Mouse (Mus musculus) Patski (cell line): ENCODE results near the gene Snx17. TPM values are rescaled to one million over a fixed set of nuclear protein-coding genes. Genes with fewer than 3 reads are reported as not detected.

Experiments
- ATAC-seq: fragments of 100-300 bp; one replicate; pipeline ENCODE4 v1.8.0; 2021
- CTCF ChIA-PET: fragments of 350-600 bp; sonication (Branson Sonifier 250); formaldehyde crosslinking; loops from one replicate; lab custom pipeline; 2022; ENCODE audit warnings: inconsistent platforms; lab: Charles Lee
- POLR2A ChIA-PET: fragments of 350-600 bp; sonication (Branson Sonifier 250); formaldehyde crosslinking; loops from one replicate; lab custom pipeline; 2022; ENCODE audit warnings: antibody characterized with exemption, inconsistent platforms; lab: Charles Lee
- DNase-seq: peaks from one replicate; pipeline ENCODE4 v3.0.0-alpha.2; 2011; ENCODE audit warnings: low read depth, low spot score
- H3K27me3 ChIP-seq: fragments of 371-371 bp; one replicate; pipeline ENCODE4 v1.5.1; 2021
- CTCF ChIP-seq: fragments of 100-300 bp; IDR thresholded peaks from one replicate; pipeline ENCODE4 v1.5.1; 2021
- in situ Hi-C: fragments of 300-500 bp; cut with MboI; formaldehyde crosslinking; loops from 3 replicates; pipeline ENCODE4 v1.11.1; 2018; ENCODE audit warnings: low pct_unique_long_range_greater_than_20kb, mixed read lengths
- polyA plus RNA-seq: library from polyadenylated mRNA; unstranded; gene quantifications from one replicate; pipeline ENCODE4 v1.2.3, GENCODE M21; 2021

Snx17 gene
- polyA plus RNA-seq, 1 experiment from 2014 or later = 163 TPM

DNA sequence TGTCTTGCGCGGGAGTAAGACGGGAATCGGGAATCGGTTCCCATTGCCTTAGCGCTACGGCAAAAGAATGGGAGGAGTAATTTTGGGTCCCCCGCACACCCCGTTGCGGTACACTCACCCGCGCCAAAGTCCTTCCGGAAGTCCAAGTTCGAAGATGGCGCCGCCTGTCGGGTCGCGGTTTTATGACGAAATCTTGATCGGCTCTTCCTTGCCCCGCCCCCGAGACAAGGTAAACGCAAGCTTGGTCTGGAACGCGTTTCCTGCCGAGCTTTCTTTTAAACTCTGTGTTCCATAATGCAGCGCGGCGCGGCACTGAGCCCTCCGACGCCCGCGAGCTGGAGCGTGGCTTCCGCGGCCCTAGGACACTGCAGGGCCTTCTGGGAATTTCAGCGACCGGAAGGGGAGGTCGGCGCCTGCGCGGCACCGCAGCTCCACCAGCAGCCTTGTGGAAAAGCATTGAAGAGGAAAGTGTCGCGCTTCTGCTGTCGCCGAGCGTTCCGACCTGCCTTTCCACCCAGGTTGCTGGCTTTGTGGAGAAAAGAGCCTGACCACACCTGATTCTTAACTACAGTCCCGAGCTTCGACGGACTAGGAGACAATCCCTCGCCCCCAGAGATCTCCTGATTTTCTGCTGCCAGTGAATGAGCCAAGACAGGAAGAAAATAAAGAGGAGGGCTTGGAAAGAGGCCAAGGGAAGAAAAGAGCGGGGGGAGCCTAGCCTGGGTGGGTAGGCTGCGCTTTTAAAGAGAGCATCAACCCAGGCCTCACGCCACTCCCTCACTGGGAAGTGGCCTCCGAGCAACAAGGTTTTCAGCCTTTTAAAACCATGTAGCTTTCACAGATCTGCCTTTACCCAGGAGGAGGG lies 13.0 kb upstream of the Snx17 start, which contains the start of the genes Gm29609 and Gtf3c2:
Gene Gm29609 (minus strand): TSS at position 146 of the 865 bp plus-strand sequence.
Gene Gtf3c2 (minus strand): TSS at position 379 of the 865 bp plus-strand sequence.
- no peaks in the 10 kb centered on the region for H3K27me3 ChIP-seq
- DNase-seq (peak; percentile 92), ATAC-seq (peak; percentile 89)
- no peak for TF ChIP-seq CTCF
- in situ Hi-C loops = no loop called here
- ChIA-PET POLR2A (interaction anchor here (1.3 to 3.5 kb wide), 6 partner anchors 11 to 35 kb away, joined by 3 to 24 read pairs (median 10); partner anchors contain the start of genes Eif2b4, Mpv17, Snx17 and Zfp513), CTCF (interaction anchor here (1.0 to 2.4 kb wide), 4 partner anchors 10 to 28 kb away, joined by 3 to 11 read pairs (median 6); no protein-coding TSS in a partner anchor)

DNA sequence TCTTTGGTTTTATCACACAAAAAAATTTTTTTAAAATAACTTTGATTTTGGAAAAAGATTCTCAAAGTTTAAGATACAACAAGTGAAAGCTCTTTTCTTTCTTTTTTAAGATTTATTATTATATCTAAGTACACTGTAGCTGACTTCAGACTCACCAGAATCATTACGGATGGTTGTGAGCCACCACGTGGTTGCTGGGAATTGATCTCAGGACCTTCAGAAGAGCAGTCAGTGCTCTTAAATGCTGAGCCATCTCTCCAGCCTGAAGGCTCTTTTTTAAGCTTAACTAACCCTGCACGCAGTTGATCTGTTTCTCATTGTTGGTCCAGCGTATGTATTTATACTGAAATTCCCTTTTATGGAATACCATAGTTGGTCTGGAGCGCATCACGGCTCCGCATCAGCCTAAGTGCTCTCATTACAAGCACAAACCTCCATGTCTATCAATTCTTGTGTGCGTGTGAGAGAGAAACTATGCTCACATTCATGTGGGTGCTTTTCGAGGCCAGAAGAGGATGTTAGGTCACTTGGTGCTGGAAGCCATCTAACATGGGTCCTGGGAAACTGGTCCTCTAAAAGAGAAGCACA lies 11.8 kb upstream of the Snx17 start:
- ChIA-PET POLR2A (interaction anchor here (0.9 to 3.5 kb wide), 6 partner anchors 10 to 33 kb away, joined by 3 to 24 read pairs (median 10); partner anchors contain the start of genes Eif2b4, Snx17 and Zfp513), CTCF (interaction anchor here (0.6 to 2.4 kb wide), 6 partner anchors 9 to 147 kb away, joined by 3 to 11 read pairs (median 4); no protein-coding TSS in a partner anchor)
- DNase-seq (no peak), ATAC-seq (no peak)
- no peaks in the 10 kb centered on the region for H3K27me3 ChIP-seq
- in situ Hi-C loops = no loop called here
- no peak for TF ChIP-seq CTCF

DNA sequence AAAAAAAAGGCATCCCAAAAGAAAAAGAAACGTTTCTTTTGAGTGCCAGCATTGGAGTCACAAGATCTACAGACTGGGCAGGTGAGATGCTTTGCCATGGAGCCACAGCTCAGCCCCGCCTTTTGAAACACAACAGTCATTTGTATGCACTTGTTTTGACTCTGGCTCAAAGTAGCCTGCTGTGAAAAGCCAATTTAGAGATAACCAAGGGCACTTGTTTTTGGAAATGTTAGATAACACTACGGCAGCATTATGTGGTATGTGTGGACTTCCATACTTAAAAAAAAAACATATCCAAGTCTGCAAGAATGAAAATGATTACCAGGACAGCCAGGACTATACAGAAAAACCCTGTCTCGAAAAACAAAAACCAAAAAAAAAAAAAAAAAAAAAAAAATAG lies 9.3 kb upstream of the Snx17 start:
- POLR2A ChIA-PET = no interaction called here
- in situ Hi-C loops = no loop called here
- no peaks in the 10 kb centered on the region for H3K27me3 ChIP-seq
- ATAC-seq (no peak), DNase-seq (no peak)
- CTCF ChIA-PET = no interaction called here
- TF ChIP-seq CTCF = no peak

- in situ Hi-C loops = no loop called here
- ATAC-seq (no peak), DNase-seq (no peak)
- no peak for TF ChIP-seq CTCF
- CTCF ChIA-PET = interaction anchor here (1.3 kb wide), 1 partner anchor 25 kb away, joined by 4 read pairs; no protein-coding TSS in a partner anchor
- no peaks in the 10 kb centered on the region for H3K27me3 ChIP-seq
- POLR2A ChIA-PET = no interaction called here
These were observed 4.7 kb upstream of the Snx17 start for GRCm38 (mm10) chr5:31188223-31188840.

DNA sequence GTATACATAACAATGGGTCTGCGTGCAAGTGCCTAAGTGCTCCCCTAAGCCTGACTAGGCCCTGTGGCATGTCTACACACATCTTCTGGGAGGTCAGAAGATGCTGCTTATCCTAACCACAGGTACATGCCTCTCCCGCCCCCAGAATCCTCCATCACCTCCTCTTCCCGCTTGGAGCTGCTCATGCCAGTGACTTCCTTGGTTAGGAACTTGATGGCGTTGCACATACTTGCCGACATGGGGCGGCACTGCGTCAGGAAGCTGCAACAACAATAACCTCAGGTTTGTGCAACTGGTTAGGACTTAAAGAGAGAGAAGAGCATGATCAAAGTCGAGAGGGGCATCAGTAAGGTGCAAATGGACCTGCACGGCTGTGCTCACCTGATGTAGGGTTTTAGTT lies 2.8 kb upstream of the Snx17 start:
- no peaks in the 10 kb centered on the region for H3K27me3 ChIP-seq
- ChIA-PET POLR2A (interaction anchor here (3.8 kb wide), 1 partner anchor 10 kb away, joined by 24 read pairs; the partner anchor contains the start of genes Gm29609 and Gtf3c2), CTCF (interaction anchor here (1.5 kb wide), 1 partner anchor 10 kb away, joined by 8 read pairs; the partner anchor contains the start of genes Gm29609 and Gtf3c2)
- ATAC-seq = no peak
- no peak for TF ChIP-seq CTCF
- DNase-seq = no peak
- in situ Hi-C loops = no loop called here

- no peaks in the 10 kb centered on the region for H3K27me3 ChIP-seq
- TF ChIP-seq CTCF = no peak
- ChIA-PET POLR2A (interaction anchor here (0.9 to 3.8 kb wide), 9 partner anchors 10 to 98 kb away, joined by 3 to 24 read pairs (median 4); partner anchors contain the start of genes Gm29609, Gtf3c2, Ift172 and Mpv17), CTCF (interaction anchor here (0.9 to 1.9 kb wide), 3 partner anchors 11 to 136 kb away, joined by 3 to 5 read pairs (median 4); no protein-coding TSS in a partner anchor)
- ATAC-seq (peak; percentile 41), DNase-seq (no peak)
- in situ Hi-C loops = no loop called here
These were observed 735 bp upstream of the Snx17 start for GRCm38 (mm10) chr5:31192045-31192938.

DNA sequence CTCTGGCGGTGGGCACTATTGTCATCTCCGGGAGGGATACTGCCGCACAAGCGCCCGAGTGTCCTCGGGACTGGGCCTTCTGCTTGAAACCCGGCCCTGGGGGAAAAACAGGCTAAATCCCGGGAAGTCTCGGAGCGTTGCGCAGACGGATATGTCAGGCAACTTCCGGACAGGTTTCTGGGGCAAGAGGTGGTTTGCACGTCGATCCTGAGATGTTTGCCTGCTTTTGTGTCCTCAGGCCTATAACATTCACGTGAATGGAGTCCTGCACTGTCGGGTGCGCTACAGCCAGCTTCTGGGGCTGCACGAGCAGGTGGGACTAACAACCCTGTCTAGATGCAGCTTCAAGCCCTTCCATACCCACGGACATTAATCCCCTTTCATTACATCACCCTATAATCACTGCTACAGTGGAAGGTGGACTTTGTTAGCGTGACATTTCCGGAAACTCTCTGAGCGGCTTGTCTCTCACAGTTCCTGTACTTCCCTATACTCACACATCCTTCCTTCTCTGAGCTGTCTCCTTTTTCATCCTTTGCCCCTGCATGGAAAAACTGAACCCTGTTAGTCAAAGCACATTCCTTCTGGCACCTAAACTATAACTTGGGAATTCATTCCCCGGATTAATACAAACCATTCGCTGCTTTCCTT lies 729 bp downstream of the Snx17 start:
- in situ Hi-C loops = no loop called here
- H3K27me3 ChIP-seq = no peaks in the 10 kb centered on the region
- DNase-seq (no peak), ATAC-seq (no peak)
- POLR2A ChIA-PET = interaction anchor here (1.1 to 3.0 kb wide), 7 partner anchors 8 to 97 kb away, joined by 3 to 14 read pairs (median 5); partner anchors contain the start of genes Gm29609, Gtf3c2, Ift172 and Zfp513
- CTCF ChIA-PET = interaction anchor here (1.1 to 1.9 kb wide), 3 partner anchors 8 to 134 kb away, joined by 4 to 5 read pairs (median 5); partner anchors contain the start of gene Zfp513
- no peak for TF ChIP-seq CTCF
